Mouse (Mus musculus) MEL (cell line): ENCODE measurements around the gene Gpc1. TPM values are rescaled to one million over a fixed set of nuclear protein-coding genes. Genes with fewer than 3 reads are reported as not detected.

ENCODE experiments used
- DNase-seq: peaks from one replicate; pipeline ENCODE4 v3.0.0; 2011; ENCODE audit warnings: low read depth, low spot score
- H3K27ac ChIP-seq: 2 replicates; pipeline ENCODE4 v1.5.1; 2012; ENCODE audit warnings: low read depth, mild to moderate bottlenecking, control low read depth, low read length, moderate library complexity; ENCODE audit not compliant: control insufficient read depth
- H3K27me3 ChIP-seq, 2 experiments: fragments of 150-350 bp in 1 of 2; sonication (generic) in 1 of 2; 2 replicates each; pipeline ENCODE4 v1.6.1; 2012; ENCODE audit warnings: low read length in 2 of 2, mild to moderate bottlenecking in 2 of 2, improper control_type of control experiment in 1 of 2, moderate library complexity in 1 of 2; ENCODE audit not compliant: insufficient read depth in 2 of 2, control insufficient read depth in 1 of 2
- H3K36me3 ChIP-seq, 2 experiments: 2 replicates each; pipeline ENCODE4 v1.6.1; 2012 to 2014; ENCODE audit warnings: low read length in 2 of 2, improper control_type of control experiment in 1 of 2, inconsistent platforms in 1 of 2, mild to moderate bottlenecking in 1 of 2; ENCODE audit not compliant: insufficient read depth in 2 of 2, control insufficient read depth in 1 of 2
- H3K4me1 ChIP-seq, 2 experiments: fragments of 150-350 bp in 1 of 2; sonication (generic) in 1 of 2; 2 replicates each; pipeline ENCODE4 v1.6.1; 2012; ENCODE audit warnings: low read length in 2 of 2, improper control_type of control experiment in 1 of 2, mild to moderate bottlenecking in 1 of 2; ENCODE audit not compliant: insufficient read depth in 2 of 2, control insufficient read depth in 1 of 2
- H3K4me3 ChIP-seq, 2 experiments: fragments of 150-350 bp in 1 of 2; sonication (generic) in 1 of 2; 2 replicates each; pipeline ENCODE4 v1.5.1; 2012; ENCODE audit warnings: low read depth in 2 of 2, low read length in 2 of 2, mild to moderate bottlenecking in 2 of 2, moderate library complexity in 2 of 2, control low read depth in 1 of 2, improper control_type of control experiment in 1 of 2; ENCODE audit not compliant: control insufficient read depth in 1 of 2, insufficient read depth in 1 of 2
- H3K79me2 ChIP-seq: 2 replicates; pipeline ENCODE4 v1.6.1; 2012; ENCODE audit warnings: mild to moderate bottlenecking, low read length, moderate library complexity; ENCODE audit not compliant: control insufficient read depth, poor library complexity, insufficient read depth
- H3K9ac ChIP-seq: 2 replicates; pipeline ENCODE4 v1.6.1; 2012; ENCODE audit warnings: low read depth, mild to moderate bottlenecking, control low read depth, low read length, moderate library complexity; ENCODE audit not compliant: control insufficient read depth, poor library complexity, severe bottlenecking
- H3K9me3 ChIP-seq: fragments of 150-350 bp; sonication (generic); replicated peaks from 2 replicates; pipeline ENCODE4 v1.6.1; 2012; ENCODE audit warnings: mild to moderate bottlenecking, low read length, improper control_type of control experiment, moderate library complexity; ENCODE audit not compliant: insufficient read depth
- BHLHE40 ChIP-seq: IDR thresholded peaks from 2 replicates; pipeline ENCODE4 v1.6.1; 2012; ENCODE audit warnings: low read depth, mild to moderate bottlenecking, inconsistent platforms, low read length, improper control_type of control experiment, borderline replicate concordance
- ELF1 ChIP-seq: IDR thresholded peaks from 2 replicates; pipeline ENCODE4 v1.6.1; 2014; ENCODE audit warnings: low read depth, mild to moderate bottlenecking, inconsistent platforms, low read length, improper control_type of control experiment, moderate library complexity
- ETS1 ChIP-seq: IDR thresholded peaks from 2 replicates; pipeline ENCODE4 v1.6.1; 2012; ENCODE audit warnings: low read depth, mild to moderate bottlenecking, inconsistent platforms, low read length, improper control_type of control experiment, moderate library complexity
- GABPA ChIP-seq: IDR thresholded peaks from 2 replicates; pipeline ENCODE4 v1.6.1; 2012; ENCODE audit warnings: low read depth, mild to moderate bottlenecking, inconsistent platforms, low read length, improper control_type of control experiment, moderate library complexity
- GATA1 ChIP-seq: IDR thresholded peaks from 2 replicates; pipeline ENCODE4 v1.6.1; 2011; ENCODE audit warnings: low read depth, low read length, improper control_type of control experiment
- JUND ChIP-seq: IDR thresholded peaks from 2 replicates; pipeline ENCODE4 v1.6.1; 2011; ENCODE audit warnings: low read depth, mild to moderate bottlenecking, improper control_type of control experiment, low read length
- MAZ ChIP-seq: IDR thresholded peaks from 2 replicates; pipeline ENCODE4 v1.6.1; 2012; ENCODE audit warnings: low read depth, mild to moderate bottlenecking, inconsistent platforms, low read length, improper control_type of control experiment
- MEF2A ChIP-seq: IDR thresholded peaks from 2 replicates; pipeline ENCODE4 v1.6.1; 2014; ENCODE audit warnings: low read depth, mild to moderate bottlenecking, inconsistent platforms, low read length, improper control_type of control experiment; ENCODE audit not compliant: poor library complexity, insufficient replicate concordance, severe bottlenecking; ENCODE audit errors: extremely low read depth
- MXI1 ChIP-seq: IDR thresholded peaks from 2 replicates; pipeline ENCODE4 v1.6.1; 2011; ENCODE audit warnings: mild to moderate bottlenecking, low read depth, low read length, improper control_type of control experiment
- MYB ChIP-seq: IDR thresholded peaks from 2 replicates; pipeline ENCODE4 v1.6.1; 2011; ENCODE audit warnings: mild to moderate bottlenecking, low read depth, low read length, improper control_type of control experiment
- MYC ChIP-seq: IDR thresholded peaks from 2 replicates; pipeline ENCODE4 v1.6.1; 2011; ENCODE audit warnings: low read depth, mild to moderate bottlenecking, low read length, improper control_type of control experiment, moderate library complexity
- NELFE ChIP-seq: IDR thresholded peaks from 2 replicates; pipeline ENCODE4 v1.6.1; 2011; ENCODE audit warnings: low read depth, low read length, improper control_type of control experiment
- NRF1 ChIP-seq: IDR thresholded peaks from 2 replicates; pipeline ENCODE4 v1.6.1; 2014; ENCODE audit warnings: low read depth, mild to moderate bottlenecking, inconsistent platforms, low read length, improper control_type of control experiment, moderate library complexity; ENCODE audit not compliant: poor library complexity, insufficient read depth, severe bottlenecking
- POLR2AphosphoS5 ChIP-seq: IDR thresholded peaks from 2 replicates; pipeline ENCODE4 v1.6.1; 2012; ENCODE audit warnings: low read depth, borderline replicate concordance, mild to moderate bottlenecking, inconsistent platforms, low read length, moderate library complexity, mixed read lengths
- RAD21 ChIP-seq: IDR thresholded peaks from 2 replicates; pipeline ENCODE4 v1.6.1; 2011; ENCODE audit warnings: mild to moderate bottlenecking, low read depth, low read length, improper control_type of control experiment
- RCOR1 ChIP-seq: IDR thresholded peaks from 2 replicates; pipeline ENCODE4 v1.6.1; 2012; ENCODE audit warnings: low read depth, mild to moderate bottlenecking, inconsistent platforms, low read length, improper control_type of control experiment
- TAL1 ChIP-seq: IDR thresholded peaks from 2 replicates; pipeline ENCODE4 v1.6.1; 2012; ENCODE audit warnings: mild to moderate bottlenecking, inconsistent platforms, low read length, moderate library complexity, mixed read lengths
- TCF12 ChIP-seq: IDR thresholded peaks from 2 replicates; pipeline ENCODE4 v1.6.1; 2014; ENCODE audit warnings: low read depth, mild to moderate bottlenecking, inconsistent platforms, low read length, improper control_type of control experiment, moderate library complexity
- UBTF ChIP-seq: IDR thresholded peaks from 2 replicates; pipeline ENCODE4 v1.6.1; 2012; ENCODE audit warnings: low read depth, mild to moderate bottlenecking, inconsistent platforms, low read length, improper control_type of control experiment, moderate library complexity, borderline replicate concordance; ENCODE audit not compliant: insufficient read depth
- USF2 ChIP-seq, 2 experiments: IDR thresholded peaks; 2 replicates each; pipeline ENCODE4 v1.6.1; 2011 to 2012; ENCODE audit warnings: improper control_type of control experiment in 2 of 2, low read length in 2 of 2, borderline replicate concordance in 1 of 2, inconsistent platforms in 1 of 2, low read depth in 1 of 2, mild to moderate bottlenecking in 1 of 2; ENCODE audit not compliant: insufficient read depth in 1 of 2
- polyA plus RNA-seq, 2 experiments: library from polyadenylated mRNA; stranded (reverse) in 1 of 2; unstranded in 1 of 2; fragments of >175 nt in 1 of 2; fragments of >200 nt in 1 of 2; gene quantifications; 2 replicates each; pipeline versions ENCODE4 v1.2.1 to v1.2.4; 2012; ENCODE audit warnings: low replicate concordance in 2 of 2, low read depth in 1 of 2; ENCODE audit not compliant: insufficient read length in 2 of 2, insufficient read depth in 1 of 2, missing spikeins in 1 of 2
- total RNA-seq: library from RNA; depleted of rRNA; stranded (reverse); fragments of 300-350 nt; gene quantifications from 2 replicates; pipeline ENCODE4 v1.2.3, GENCODE M21; 2012

Gpc1 gene
- total and polyA plus RNA-seq, 3 experiments: 0.23 to 3.6 TPM; not detected in 1

DNA sequence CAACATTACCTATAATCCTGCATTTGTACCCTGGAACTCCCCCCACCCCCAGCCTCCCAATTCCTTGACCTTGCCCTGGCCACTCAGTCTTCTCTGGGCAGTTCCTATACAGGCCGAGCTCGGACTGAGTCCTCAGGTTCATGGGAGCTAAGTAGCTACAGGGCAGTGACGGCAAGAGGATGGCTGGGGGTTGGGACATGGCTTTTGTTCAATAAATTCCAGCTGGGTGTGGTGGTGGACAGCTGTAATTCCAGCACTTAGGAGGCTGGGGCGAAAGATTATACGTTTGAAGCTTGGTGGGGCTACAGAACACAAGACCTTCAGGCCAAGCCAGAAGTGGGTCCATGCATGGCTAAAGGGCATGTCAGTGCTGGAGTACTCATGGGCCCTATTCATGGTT is 48.7 kb downstream of the Gpc1 start:
- H3K27ac ChIP-seq: no peak overlapping the region
- H3K36me3 ChIP-seq: no peaks in the 10 kb centered on the region
- TF ChIP-seq RCOR1: no peak
- no peak for TF ChIP-seq JUND
- no peak for TF ChIP-seq USF2 (IDR thresholded peaks at IDR 0.05; ENCODE audit: borderline replicate concordance in 1 of 2, insufficient read depth in 1 of 2, low read depth in 1 of 2, low read length in 2 of 2)
- no peak for TF ChIP-seq UBTF
- no peak for TF ChIP-seq MYC
- TF ChIP-seq GATA1: no peak
- TF ChIP-seq MEF2A: no peak
- TF ChIP-seq RAD21: no peak
- TF ChIP-seq ETS1: no peak
- TF ChIP-seq MXI1: no peak
- TF ChIP-seq MYB: no peak
- no peak for TF ChIP-seq NELFE
- no peak for TF ChIP-seq ELF1
- TF ChIP-seq MAZ: no peak
- TF ChIP-seq TAL1: no peak
- TF ChIP-seq GABPA: no peak
- no peak for TF ChIP-seq NRF1
- no peak for TF ChIP-seq TCF12
- H3K9ac ChIP-seq: no peak overlapping the region
- no peaks in the 10 kb centered on the region for H3K9me3 ChIP-seq
- no peaks in the 10 kb centered on the region for H3K4me1 ChIP-seq
- H3K79me2 ChIP-seq: no peaks in the 10 kb centered on the region
- no peak overlapping the region for H3K4me3 ChIP-seq
- DNase-seq: no peak
- H3K27me3 ChIP-seq: no peaks in the 10 kb centered on the region

DNA sequence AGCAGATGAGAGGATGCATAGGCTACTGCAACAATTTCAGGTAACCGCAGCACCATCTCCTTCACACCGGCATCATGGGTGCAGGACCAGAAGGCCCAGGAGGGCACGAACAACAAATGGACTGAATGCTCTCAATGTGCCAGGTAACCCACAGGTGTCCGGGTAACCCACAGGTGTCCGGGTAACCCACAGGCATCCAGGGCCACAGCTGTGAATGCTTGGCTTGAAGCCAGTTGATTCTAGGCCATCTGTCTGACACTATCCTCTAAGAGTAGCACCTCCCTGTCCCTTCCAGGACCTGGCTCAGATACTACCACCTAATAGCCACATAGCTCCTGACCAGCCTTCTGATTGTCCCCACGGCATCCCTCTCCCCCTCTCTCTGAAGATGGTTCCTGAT is 50.5 kb downstream of the Gpc1 start:
- Histone ChIP-seq H3K4me1 (no peaks in the 10 kb centered on the region), H3K4me3 (no peak overlapping the region), H3K79me2 (no peaks in the 10 kb centered on the region), H3K9me3 (no peaks in the 10 kb centered on the region), H3K9ac (no peak overlapping the region), H3K36me3 (no peaks in the 10 kb centered on the region), H3K27ac (no peak overlapping the region), H3K27me3 (no peaks in the 10 kb centered on the region)
- TF ChIP-seq MEF2A: no peak
- no peak for TF ChIP-seq BHLHE40
- no peak for TF ChIP-seq ELF1
- TF ChIP-seq POLR2AphosphoS5: no peak
- TF ChIP-seq USF2 (IDR thresholded peaks at IDR 0.05; ENCODE audit: borderline replicate concordance in 1 of 2, insufficient read depth in 1 of 2, low read depth in 1 of 2, low read length in 2 of 2): no peak
- DNase-seq: no peak
